Mouse (Mus musculus) spleen, adult 2 months (tissue): ENCODE results near the gene Fnbp1.

Source experiments
- CTCF ChIP-seq: fragments of 200-500 bp; IDR thresholded peaks from 2 replicates; pipeline ENCODE4 v1.5.1; 2011; ENCODE audit warnings: mild to moderate bottlenecking, inconsistent platforms; ENCODE audit not compliant: insufficient read depth, insufficient read length, insufficient replicate concordance; ENCODE audit errors: extremely low read depth
- POLR2A ChIP-seq: fragments of 200-500 bp; IDR thresholded peaks from 2 replicates; pipeline ENCODE4 v1.6.1; 2011; ENCODE audit warnings: low read depth, low read length, inconsistent platforms

DNA sequence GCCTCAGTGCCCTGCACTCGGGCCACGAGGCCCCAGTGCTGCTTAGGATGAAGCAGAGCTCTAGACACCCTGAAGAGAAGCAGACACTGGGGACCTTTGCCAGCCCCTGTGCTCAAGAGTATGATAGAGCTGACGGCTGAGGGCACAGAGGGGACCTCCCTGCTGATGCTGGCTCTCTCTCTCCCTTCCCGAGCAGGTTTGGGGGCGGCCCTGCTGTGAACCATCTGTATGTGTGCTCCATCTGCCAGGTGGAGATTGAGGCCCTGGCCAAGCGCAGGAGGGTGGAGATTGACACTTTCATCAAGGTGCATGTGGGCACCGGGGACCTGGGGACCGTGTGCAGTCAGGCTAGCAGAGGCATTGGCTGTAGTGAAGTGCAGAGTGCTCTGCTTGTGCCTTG lies 123.3 kb downstream of the Fnbp1 start:
- TF ChIP-seq POLR2A (no peak), CTCF (no peak)
